Mouse (Mus musculus) kidney, embryonic 14.5 days (tissue): Measurements from ENCODE around the gene Oosp3. TPM values are rescaled to one million over a fixed set of nuclear protein-coding genes. Genes with fewer than 3 reads are reported as not detected.

Experiments
- ATAC-seq: fragments of 200-750 bp; cut with Nextera tagmentation; 2 replicates; pipeline ENCODE4 v1.8.0; 2017; ENCODE audit warnings: moderate number of reproducible peaks, mild to moderate bottlenecking, moderate TSS enrichment, moderate library complexity; ENCODE audit not compliant: low FRiP score, low TSS enrichment
- H3K27ac ChIP-seq: fragments of 300-500 bp; sonication (generic); 2 replicates; pipeline ENCODE4 v1.5.1; 2014; ENCODE audit warnings: low read depth, mild to moderate bottlenecking, low read length, moderate library complexity, mixed read lengths
- H3K27me3 ChIP-seq: fragments of 300-500 bp; sonication (generic); 2 replicates; pipeline ENCODE4 v1.6.1; 2014; ENCODE audit warnings: mild to moderate bottlenecking, low read length; ENCODE audit not compliant: control insufficient read depth, insufficient read depth
- H3K36me3 ChIP-seq: fragments of 300-500 bp; sonication (generic); 2 replicates; pipeline ENCODE4 v1.6.1; 2014; ENCODE audit warnings: low read length, mixed read lengths; ENCODE audit not compliant: control insufficient read depth, insufficient read depth
- H3K4me1 ChIP-seq: fragments of 300-500 bp; sonication (generic); 2 replicates; pipeline ENCODE4 v1.6.1; 2014; ENCODE audit warnings: low read length, mixed read lengths; ENCODE audit not compliant: control insufficient read depth, insufficient read depth
- H3K4me2 ChIP-seq: fragments of 300-500 bp; sonication (generic); replicated peaks from 2 replicates; pipeline ENCODE4 v1.6.1; 2014; ENCODE audit warnings: low read depth, mild to moderate bottlenecking, low read length
- H3K4me3 ChIP-seq: fragments of 300-500 bp; sonication (generic); 2 replicates; pipeline ENCODE4 v1.5.1; 2014; ENCODE audit warnings: mild to moderate bottlenecking, low read length
- H3K9ac ChIP-seq: fragments of 300-500 bp; sonication (generic); 2 replicates; pipeline ENCODE4 v1.6.1; 2014; ENCODE audit warnings: low read depth, mild to moderate bottlenecking, low read length, moderate library complexity
- H3K9me3 ChIP-seq: fragments of 300-500 bp; sonication (generic); 2 replicates; pipeline ENCODE4 v1.6.1; 2016; ENCODE audit warnings: low read length; ENCODE audit not compliant: control insufficient read depth
- WGBS: fragments of 180-500 bp; shearing (Covaris S2); extraction: QIAGEN DNeasy Blood & Tissue Kit; methylation state at CpG from one replicate; pipeline ENCODE4 v1.1.7; 2014; 5-methylcytosine and 5-hydroxymethylcytosine counted together
- polyA plus RNA-seq: library from polyadenylated mRNA; unstranded; fragments of >200 nt; fragmentation: Nextera tagmentation; extraction: Ambion mirVana; gene quantifications from 2 replicates; pipeline ENCODE4 v1.2.1, GENCODE M21; 2014

Gene Oosp3
- not detected in 2 replicates for polyA plus RNA-seq

GRCm38 (mm10) chr19:11696755-11697154, at the start of gene Oosp3:
TSS of gene Oosp3 (plus strand) at chr19:11697055.
- ATAC-seq: no peak
- Histone ChIP-seq H3K9ac (no peak within 1 kb of the TSS), H3K27me3 (no peaks in the 10 kb centered on the region), H3K4me1 (no peaks in the 10 kb centered on the region), H3K4me3 (no peak within 1 kb of the TSS), H3K9me3 (no peaks in the 10 kb centered on the region), H3K4me2 (no peak within 1 kb of the TSS), H3K27ac (no peak within 1 kb of the TSS), H3K36me3 (no peaks in the 10 kb centered on the region)
- 86% methylated on average over 2 of the region's 2 CpGs for WGBS

- WGBS: 79% methylated on average over 4 of the region's 4 CpGs
- H3K36me3 ChIP-seq: no peaks in the 10 kb centered on the region
- H3K9ac ChIP-seq: no peak overlapping the region
- no peak overlapping the region for H3K27ac ChIP-seq
- no peaks in the 10 kb centered on the region for H3K9me3 ChIP-seq
- H3K4me3 ChIP-seq: no peak overlapping the region
- no peak overlapping the region for H3K4me2 ChIP-seq
- no peaks in the 10 kb centered on the region for H3K4me1 ChIP-seq
- no peaks in the 10 kb centered on the region for H3K27me3 ChIP-seq
- no peak for ATAC-seq
These were observed 47.3 kb upstream of the Oosp3 start for GRCm38 (mm10) chr19:11649564-11649963.

- Histone ChIP-seq H3K9ac (no peak overlapping the region), H3K27me3 (no peaks in the 10 kb centered on the region), H3K4me3 (no peak overlapping the region), H3K4me2 (no peak overlapping the region), H3K9me3 (no peaks in the 10 kb centered on the region), H3K4me1 (no peaks in the 10 kb centered on the region), H3K36me3 (no peaks in the 10 kb centered on the region), H3K27ac (no peak overlapping the region)
- 79% methylated on average over 2 of the region's 2 CpGs for WGBS
- no peak for ATAC-seq
These were observed 37.7 kb upstream of the Oosp3 start for GRCm38 (mm10) chr19:11659142-11659541.

- Histone ChIP-seq H3K4me2 (no peak within 1 kb of the TSS), H3K9me3 (no peaks in the 10 kb centered on the region), H3K27me3 (no peaks in the 10 kb centered on the region), H3K36me3 (no peaks in the 10 kb centered on the region), H3K9ac (no peak within 1 kb of the TSS), H3K27ac (no peak within 1 kb of the TSS), H3K4me3 (no peak within 1 kb of the TSS), H3K4me1 (no peaks in the 10 kb centered on the region)
- WGBS: 94% methylated on average over 5 of the region's 5 CpGs
- no peak for ATAC-seq
These were observed 36.4 kb upstream of the Oosp3 start, which contains the start of gene Oosp2 for GRCm38 (mm10) chr19:11660459-11660858. TSS of gene Oosp2 (minus strand) at chr19:11660559.

DNA sequence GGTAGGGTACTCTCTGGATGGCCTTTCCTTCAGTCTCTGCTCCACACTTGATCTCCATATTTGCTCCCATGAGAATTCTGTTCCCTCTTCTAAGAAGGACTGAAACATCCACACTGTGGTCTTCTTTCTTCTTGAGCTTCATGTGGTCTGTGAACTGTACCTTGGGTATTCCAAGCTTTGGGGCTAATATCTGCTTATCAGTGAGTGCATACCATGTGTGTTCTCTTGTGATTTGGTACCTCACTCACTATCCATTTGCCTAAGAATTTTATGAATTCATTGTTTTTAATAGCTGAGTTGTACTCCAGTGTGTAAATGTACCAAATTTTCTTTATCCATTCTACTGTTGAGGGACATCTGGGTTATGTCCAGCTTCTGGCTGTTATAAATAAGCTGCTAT, 35.3 kb upstream of the Oosp3 start:
- ATAC-seq: no peak
- Histone ChIP-seq H3K4me3 (no peak overlapping the region), H3K9ac (no peak overlapping the region), H3K27ac (no peak overlapping the region), H3K4me1 (no peaks in the 10 kb centered on the region), H3K4me2 (no peak overlapping the region), H3K9me3 (no peaks in the 10 kb centered on the region), H3K27me3 (no peaks in the 10 kb centered on the region), H3K36me3 (no peaks in the 10 kb centered on the region)

GRCm38 (mm10) chr19:11690839-11691238, 6.0 kb upstream of the Oosp3 start, which contains the start of gene Oosp1:
TSS of gene Oosp1 (minus strand) at chr19:11691150.
- H3K27me3 ChIP-seq: no peaks in the 10 kb centered on the region
- no peak within 1 kb of the TSS for H3K27ac ChIP-seq
- H3K9me3 ChIP-seq: no peaks in the 10 kb centered on the region
- no peak for ATAC-seq
- H3K4me2 ChIP-seq: no peak within 1 kb of the TSS
- no peaks in the 10 kb centered on the region for H3K4me1 ChIP-seq
- no peak within 1 kb of the TSS for H3K9ac ChIP-seq
- 56% methylated on average over 5 of the region's 5 CpGs for WGBS
- no peaks in the 10 kb centered on the region for H3K36me3 ChIP-seq
- H3K4me3 ChIP-seq: no peak within 1 kb of the TSS

DNA sequence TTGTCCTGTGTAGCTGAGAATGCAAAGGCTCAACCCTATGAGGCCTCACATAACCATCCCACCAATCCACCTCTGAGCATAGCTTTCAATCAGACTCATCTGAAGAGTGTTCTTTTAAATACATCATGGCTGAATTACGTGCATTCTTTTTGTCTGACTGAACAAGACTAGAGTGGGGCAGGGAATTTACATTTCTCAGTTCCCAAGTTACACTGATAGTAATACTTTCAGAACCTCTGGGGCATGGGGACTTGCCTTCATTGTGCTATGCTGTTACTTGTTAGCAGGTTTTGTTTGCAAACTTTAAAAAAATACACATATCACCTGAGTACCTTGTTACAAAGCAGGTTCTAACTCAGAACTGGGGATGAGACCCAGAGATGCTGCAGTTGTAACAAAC, 5.4 kb upstream of the Oosp3 start:
- no peaks in the 10 kb centered on the region for H3K9me3 ChIP-seq

DNA sequence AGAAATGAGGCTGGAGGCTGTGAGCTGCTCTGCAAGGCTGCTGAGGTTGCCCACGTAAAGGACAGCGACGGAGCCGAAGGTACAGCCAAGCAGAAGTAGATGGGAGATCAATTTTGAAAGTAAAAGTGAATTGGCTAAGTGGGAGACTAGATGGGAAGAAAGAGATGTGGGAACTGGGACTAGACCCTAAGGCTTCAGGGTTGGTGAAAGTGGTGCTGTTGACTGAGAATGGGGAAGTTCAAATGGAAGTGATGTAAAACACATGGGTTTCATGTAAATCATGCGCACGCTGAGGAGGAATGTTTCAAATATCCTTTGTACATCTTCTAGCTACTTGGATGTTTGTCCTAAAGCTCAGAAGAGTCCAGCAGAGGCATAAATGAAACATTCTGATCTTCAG, 1.5 kb downstream of the Oosp3 start:
- H3K27ac ChIP-seq: no peak overlapping the region
- H3K4me2 ChIP-seq: no peak overlapping the region
- 91% methylated on average over 6 of the region's 6 CpGs for WGBS
- no peaks in the 10 kb centered on the region for H3K27me3 ChIP-seq
- H3K9me3 ChIP-seq: no peaks in the 10 kb centered on the region
- H3K9ac ChIP-seq: no peak overlapping the region
- no peaks in the 10 kb centered on the region for H3K4me1 ChIP-seq
- ATAC-seq: no peak
- H3K36me3 ChIP-seq: no peaks in the 10 kb centered on the region
- no peak overlapping the region for H3K4me3 ChIP-seq

More for the DNA sequence above, 5.4 kb upstream of the Oosp3 start:
- Histone ChIP-seq H3K4me3 (no peak overlapping the region), H3K4me2 (no peak overlapping the region), H3K27ac (no peak overlapping the region), H3K9ac (no peak overlapping the region), H3K27me3 (no peaks in the 10 kb centered on the region), H3K4me1 (no peaks in the 10 kb centered on the region), H3K36me3 (no peaks in the 10 kb centered on the region)
- no peak for ATAC-seq
- 54% methylated on average over 1 of the region's 1 CpGs for WGBS

DNA sequence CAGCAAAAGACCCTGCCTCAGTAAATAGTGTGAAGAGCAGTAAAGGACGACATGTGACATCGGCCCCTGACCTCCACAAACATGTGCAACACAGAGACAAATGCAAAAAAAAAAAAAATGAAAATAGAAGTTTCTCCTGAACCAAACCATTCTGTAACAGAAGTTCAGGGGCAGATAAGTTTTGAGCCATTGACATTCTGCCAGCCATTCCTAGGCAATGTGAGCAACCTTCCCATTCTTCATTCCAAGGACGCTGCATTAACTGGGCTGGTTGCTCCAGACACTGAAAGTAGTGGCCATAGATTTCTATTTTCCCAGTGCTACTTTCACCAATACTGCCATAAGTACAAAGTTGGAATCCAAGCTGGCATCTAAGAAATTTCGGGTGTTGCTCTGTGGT, 15.6 kb downstream of the Oosp3 start:
- ATAC-seq: no peak
- no peaks in the 10 kb centered on the region for H3K4me1 ChIP-seq

More for the DNA sequence above, 15.6 kb downstream of the Oosp3 start:
- H3K36me3 ChIP-seq: no peaks in the 10 kb centered on the region
- H3K27ac ChIP-seq: no peak overlapping the region
- WGBS: 84% methylated on average over 4 of the region's 4 CpGs
- H3K9me3 ChIP-seq: no peaks in the 10 kb centered on the region
- no peak overlapping the region for H3K4me2 ChIP-seq
- H3K27me3 ChIP-seq: no peaks in the 10 kb centered on the region
- no peak overlapping the region for H3K4me3 ChIP-seq
- H3K9ac ChIP-seq: no peak overlapping the region
